Mouse (Mus musculus): ENCODE measurements at regions not wholly inside any gene's neighbourhood (a gene's known extent, or its start where the extent isn't known, plus 50 kb on each side); places are given as distances from the start of the nearest gene placed in this dataset.

- no peak for TF ChIP-seq EP300 (IDR thresholded peaks at IDR 0.05; ENCODE audit: low read depth in 1 of 2, low read length in 2 of 2)
- no peak for TF ChIP-seq USF2 (IDR thresholded peaks at IDR 0.05; ENCODE audit: borderline replicate concordance in 1 of 2, insufficient read depth in 1 of 2, low read depth in 1 of 2, low read length in 2 of 2)
- no peak for TF ChIP-seq CTCF (IDR thresholded peaks at IDR 0.05 in 2 of 3, conservative IDR thresholded peaks at IDR 0.05 in 1 of 3; ENCODE audit: control insufficient read depth in 1 of 3, insufficient read depth in 1 of 3, low read depth in 2 of 3, low read length in 3 of 3, poor library complexity in 1 of 3, severe bottlenecking in 1 of 3)
- TF ChIP-seq NRF1 (IDR thresholded peaks at IDR 0.05; ENCODE audit: insufficient read depth, low read depth, low read length, poor library complexity, severe bottlenecking), result no peak
- no peak for TF ChIP-seq CHD1 (IDR thresholded peaks at IDR 0.05; ENCODE audit: low read depth, low read length)
- TF ChIP-seq SMC3 (IDR thresholded peaks at IDR 0.05; ENCODE audit: low read depth, low read length), result no peak
- no peak for TF ChIP-seq MAFK (IDR thresholded peaks at IDR 0.05; ENCODE audit: borderline replicate concordance, low read depth, low read length)
- no peak for TF ChIP-seq POLR2A (IDR thresholded peaks at IDR 0.05; ENCODE audit: control insufficient read depth in 1 of 2, insufficient read depth in 1 of 2, low read depth in 1 of 2, low read length in 2 of 2, poor library complexity in 1 of 2)
- no peak for TF ChIP-seq MXI1 (IDR thresholded peaks at IDR 0.05; ENCODE audit: low read depth, low read length)
- no peak for TF ChIP-seq ETS1 (IDR thresholded peaks at IDR 0.05; ENCODE audit: low read depth, low read length)
Measured at GRCm38 (mm10) chr9:83326437-83327086, 114.4 kb downstream of the Lca5 start.
